ENCODE assay signal across 8 mouse cellular contexts in the genomic region with DNA sequence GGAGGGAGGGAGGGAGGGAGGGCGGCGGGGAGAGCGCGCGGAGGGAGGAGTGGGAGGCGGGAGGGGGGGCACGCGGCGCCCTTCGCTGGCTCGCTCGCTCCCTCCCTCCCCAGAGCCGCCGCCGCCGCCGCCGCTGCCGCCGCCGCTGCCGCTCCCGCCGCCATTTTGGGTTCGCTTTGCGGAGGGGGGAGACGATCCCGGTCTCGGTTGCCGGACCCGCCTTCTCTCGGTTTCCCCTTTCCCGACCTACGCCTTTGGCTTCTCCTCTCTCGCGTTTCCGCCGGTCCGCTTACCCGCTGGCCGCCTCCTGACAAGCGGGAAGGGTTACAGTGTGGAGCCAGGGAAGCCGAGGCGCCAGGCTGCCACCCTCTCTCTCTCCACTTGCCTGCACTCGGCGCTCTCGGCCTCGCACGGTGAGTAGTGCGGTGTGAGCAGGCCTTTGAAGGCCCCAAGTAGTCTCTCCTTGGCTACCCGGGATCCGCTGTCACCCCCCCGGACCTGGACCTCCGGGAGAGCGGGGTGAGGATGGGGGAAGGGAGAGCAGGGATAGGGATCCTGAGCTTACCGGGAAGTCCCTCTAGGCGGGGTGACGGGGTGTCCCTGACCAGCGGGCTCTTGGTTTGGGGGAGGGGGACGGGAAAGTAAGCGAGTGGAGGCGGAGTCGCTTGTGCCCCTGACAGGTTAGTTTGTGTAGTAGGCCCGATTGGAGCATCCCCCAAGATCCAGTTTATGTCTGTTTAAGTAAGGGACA. TPM values are rescaled to one million over a fixed set of nuclear protein-coding genes. Genes with fewer than 3 reads are reported as not detected.
DNase-seq lines count a peak whose midpoint lies in the region; ATAC-seq and TF ChIP-seq lines count a peak whose summit lies in the region.

Gene Ash1l, plus strand, starts transcription at position 47 of the 751 bp plus-strand sequence.
Gene Dap3, minus strand, starts transcription at position 606 of the 751 bp plus-strand sequence.

- DNase-seq in MEL (ENCODE audit: low read depth, low spot score) = peak; percentile 91
- peak; percentile 87 for DNase-seq in forebrain, postnatal 0 days
- DNase-seq in heart, postnatal 36 days = peak; percentile 77 to 88
- DNase-seq in layer of hippocampus, adult 2 months (ENCODE audit: low spot score in 2 of 2) = peak; percentile 46 to 69
- DNase-seq in lung, embryonic 14.5 days = peak; percentile 77
- DNase-seq in thymus, postnatal 10 days (ENCODE audit: low spot score in 2 of 2) = peak; percentile 70 to 78

- H3K4me1 ChIP-seq in MEL (ENCODE audit: control insufficient read depth in 1 of 2, insufficient read depth in 2 of 2, low read length in 2 of 2) = peaks cover 15 to 25% of the 10 kb centered on the region in 2 experiments
- H3K4me1 ChIP-seq in forebrain, postnatal 0 days (ENCODE audit: insufficient read depth) = peaks cover 25% of the 10 kb centered on the region; the same call in 1 of the 2 replicates
- peaks cover 15% of the 10 kb centered on the region; the same call in 1 of the 2 replicates for H3K4me1 ChIP-seq in lung, embryonic 14.5 days (ENCODE audit: insufficient read depth)

- peak; percentile 83 for ATAC-seq in cerebellum, adult (ENCODE audit: insufficient number of reproducible peaks, low FRiP score, low TSS enrichment)
- ATAC-seq in forebrain, postnatal 0 days = peak; percentile 87
- ATAC-seq in lung, embryonic 14.5 days (ENCODE audit: insufficient read depth) = peak; percentile 83
- ATAC-seq in neutrophil, adult 5-6 weeks (ENCODE audit: extremely low read depth, insufficient number of reproducible peaks, low FRiP score, poor library complexity, severe bottlenecking) = peak; percentile 76

- H3K9me3 ChIP-seq in MEL (replicated peaks; ENCODE audit: insufficient read depth, low read length) = no peaks in the 10 kb centered on the region
- no peaks in the 10 kb centered on the region for H3K9me3 ChIP-seq in forebrain, postnatal 0 days (ENCODE audit: low read length)
- no peaks in the 10 kb centered on the region for H3K9me3 ChIP-seq in lung, embryonic 14.5 days (ENCODE audit: low read depth, low read length)

- no peak for TF ChIP-seq RAD21 in MEL (IDR thresholded peaks at IDR 0.05; ENCODE audit: low read depth, low read length)

- intact Hi-C loops in heart, postnatal 36 days (cut with DNase I) = no loop called here

- peak within 1 kb of the TSS; percentile 95 for H3K27ac ChIP-seq in MEL (ENCODE audit: control insufficient read depth, low read depth, low read length)
- H3K27ac ChIP-seq in forebrain, postnatal 0 days (ENCODE audit: low read depth, low read length) = peak within 1 kb of the TSS; percentile 99
- H3K27ac ChIP-seq in layer of hippocampus, adult 2 months = peak within 1 kb of the TSS; percentile 99
- peak within 1 kb of the TSS; percentile 99 for H3K27ac ChIP-seq in lung, embryonic 14.5 days (ENCODE audit: low read depth)

- no peaks in the 10 kb centered on the region for H3K27me3 ChIP-seq in MEL (ENCODE audit: control insufficient read depth in 1 of 2, insufficient read depth in 2 of 2, low read length in 2 of 2)
- no peaks in the 10 kb centered on the region for H3K27me3 ChIP-seq in forebrain, postnatal 0 days (ENCODE audit: insufficient read depth, low read length)
- H3K27me3 ChIP-seq in lung, embryonic 14.5 days (ENCODE audit: insufficient read depth, low read length) = no peaks in the 10 kb centered on the region

- peak within 1 kb of the TSS; percentile 96 to 97 for H3K4me3 ChIP-seq in MEL (ENCODE audit: control insufficient read depth in 1 of 2, insufficient read depth in 1 of 2, low read depth in 2 of 2, low read length in 2 of 2)
- H3K4me3 ChIP-seq in forebrain, postnatal 0 days (ENCODE audit: low read depth, low read length) = peak within 1 kb of the TSS; percentile 84
- H3K4me3 ChIP-seq in layer of hippocampus, adult 2 months = peak within 1 kb of the TSS; percentile 84
- peak within 1 kb of the TSS; percentile 86 for H3K4me3 ChIP-seq in lung, embryonic 14.5 days (ENCODE audit: low read depth, low read length)

- 0 out of 6 replicates have a peak, but pooled peaks of 2 of the 3 experiments have one; percentile 8 to 12 for TF ChIP-seq CTCF in MEL (IDR thresholded peaks at IDR 0.05 in 2 of 3, conservative IDR thresholded peaks at IDR 0.05 in 1 of 3; ENCODE audit: control insufficient read depth in 1 of 3, insufficient read depth in 1 of 3, low read depth in 2 of 3, low read length in 3 of 3, poor library complexity in 1 of 3, severe bottlenecking in 1 of 3)
- peak; percentile 73 for TF ChIP-seq CTCF in forebrain, postnatal 0 days (IDR thresholded peaks at IDR 0.05; ENCODE audit: low read depth)
- peak; percentile 73 for TF ChIP-seq CTCF in layer of hippocampus, adult 2 months (conservative IDR thresholded peaks at IDR 0.05)
- peak; percentile 57 for TF ChIP-seq CTCF in lung, embryonic 14.5 days (IDR thresholded peaks at IDR 0.05; ENCODE audit: low read depth)

- H3K4me2 ChIP-seq in forebrain, postnatal 0 days (ENCODE audit: low read depth) = peak within 1 kb of the TSS; percentile 66
- H3K4me2 ChIP-seq in lung, embryonic 14.5 days = peak within 1 kb of the TSS; percentile 81

- WGBS in forebrain, postnatal 0 days = 4% methylated on average over 31 of the region's 64 CpGs
- WGBS in lung, embryonic 14.5 days = under 1% methylated on average over 33 of the region's 64 CpGs

- H3K36me3 ChIP-seq in MEL (ENCODE audit: control insufficient read depth in 1 of 2, insufficient read depth in 2 of 2, low read length in 2 of 2) = peaks cover 0 to 43% of the 10 kb centered on the region in 2 experiments
- no peaks in the 10 kb centered on the region for H3K36me3 ChIP-seq in forebrain, postnatal 0 days (ENCODE audit: insufficient read depth)
- no peaks in the 10 kb centered on the region for H3K36me3 ChIP-seq in lung, embryonic 14.5 days (ENCODE audit: insufficient read depth)

- H3K9ac ChIP-seq in MEL (ENCODE audit: control insufficient read depth, low read depth, low read length, poor library complexity, severe bottlenecking) = peak within 1 kb of the TSS; percentile 96
- H3K9ac ChIP-seq in forebrain, postnatal 0 days = peak within 1 kb of the TSS; percentile 93
- peak within 1 kb of the TSS; percentile 98 for H3K9ac ChIP-seq in lung, embryonic 14.5 days

- peak; percentile 41 to 76; a peak in 2 of 4 replicates for TF ChIP-seq POLR2A in MEL (IDR thresholded peaks at IDR 0.05; ENCODE audit: control insufficient read depth in 1 of 2, insufficient read depth in 1 of 2, low read depth in 1 of 2, low read length in 2 of 2, poor library complexity in 1 of 2)

- TF ChIP-seq EP300 in MEL (IDR thresholded peaks at IDR 0.05; ENCODE audit: low read depth in 1 of 2, low read length in 2 of 2) = no peak; a peak in 1 of 4 replicates

- peaks cover 84% of the 10 kb centered on the region for H3K79me2 ChIP-seq in MEL (ENCODE audit: control insufficient read depth, insufficient read depth, low read length, poor library complexity)

TF ChIP-seq in MEL, 35 proteins besides CTCF, POLR2A, EP300 and RAD21 (continues in another document):
- TF ChIP-seq MXI1 (IDR thresholded peaks at IDR 0.05; ENCODE audit: low read depth, low read length) (peak; percentile 22; the same call in 1 of the 2 replicates), GABPA (IDR thresholded peaks at IDR 0.05; ENCODE audit: low read depth, low read length) (no peak), BHLHE40 (IDR thresholded peaks at IDR 0.05; ENCODE audit: borderline replicate concordance, low read depth, low read length) (no peak), SMC3 (IDR thresholded peaks at IDR 0.05; ENCODE audit: low read depth, low read length) (no peak), HCFC1 (IDR thresholded peaks at IDR 0.05; ENCODE audit: low read depth, low read length) (peak; percentile 47), USF2 (IDR thresholded peaks at IDR 0.05; ENCODE audit: borderline replicate concordance in 1 of 2, insufficient read depth in 1 of 2, low read depth in 1 of 2, low read length in 2 of 2) (no peak), MYC (IDR thresholded peaks at IDR 0.05; ENCODE audit: low read depth, low read length) (peak; percentile 9; the same call in 1 of the 2 replicates), NRF1 (IDR thresholded peaks at IDR 0.05; ENCODE audit: insufficient read depth, low read depth, low read length, poor library complexity, severe bottlenecking) (no peak), USF1 (IDR thresholded peaks at IDR 0.05; ENCODE audit: low read depth, low read length) (no peak), ZC3H11A (IDR thresholded peaks at IDR 0.05; ENCODE audit: low read depth, low read length) (no peak), TAL1 (IDR thresholded peaks at IDR 0.05; ENCODE audit: low read length) (no peak), MAFK (IDR thresholded peaks at IDR 0.05; ENCODE audit: borderline replicate concordance, low read depth, low read length) (no peak), POLR2AphosphoS5 (IDR thresholded peaks at IDR 0.05; ENCODE audit: borderline replicate concordance, low read depth, low read length) (no peak), GATA1 (IDR thresholded peaks at IDR 0.05; ENCODE audit: low read depth, low read length) (no peak), MAZ (IDR thresholded peaks at IDR 0.05; ENCODE audit: low read depth, low read length) (peak; percentile 15), E2F4 (IDR thresholded peaks at IDR 0.05; ENCODE audit: borderline replicate concordance, low read depth, low read length) (no peak), ZNF384 (IDR thresholded peaks at IDR 0.05; ENCODE audit: low read depth, low read length) (no peak), CHD2 (IDR thresholded peaks at IDR 0.05; ENCODE audit: low read length) (no peak)

RNA-seq across cellular contexts. Expression of gene Ash1l, which starts in this region (rescaled TPM):
- 9.6 and 10.3 TPM in 2 replicates for total RNA-seq in MEL (2012; rRNA removed)
- 10 to 100 TPM; 12.8 to 22.2 TPM for polyA plus RNA-seq in MEL (2012; ENCODE audit: insufficient read depth in 1 of 2, insufficient read length in 2 of 2, low read depth in 1 of 2, low replicate concordance in 2 of 2, missing spikeins in 1 of 2)
- total RNA-seq in forebrain, postnatal 0 days (2014; rRNA removed) = 25.9 and 28.9 TPM in 2 replicates
- 6.8 and 12.8 TPM in 2 replicates for polyA plus RNA-seq in forebrain, postnatal 0 days (2015; fragmentation: Nextera tagmentation; extraction: Ambion mirVana)
- total RNA-seq in heart, postnatal 36 days (2021) = 10 to 100 TPM; 37.7 to 39.9 TPM
- 10 to 100 TPM; 88.9 to 94.5 TPM for total RNA-seq in layer of hippocampus, adult 2 months (2021)
- 22.9 and 23.1 TPM in 2 replicates for polyA plus RNA-seq in lung, embryonic 14.5 days (2014; fragmentation: Nextera tagmentation; extraction: Ambion mirVana)
- total RNA-seq in neutrophil, adult 5-6 weeks (2017) = 100 and 110 TPM in 2 replicates

RNA-seq across cellular contexts. Expression of gene Dap3, which starts in this region (rescaled TPM):
- total RNA-seq in MEL (2012; rRNA removed) = 192 and 247 TPM in 2 replicates
- polyA plus RNA-seq in MEL (2012; ENCODE audit: insufficient read depth in 1 of 2, insufficient read length in 2 of 2, low read depth in 1 of 2, low replicate concordance in 2 of 2, missing spikeins in 1 of 2) = 100 to 1,000 TPM in 1 of 2 experiments, not detected in 1; 293 TPM
- total RNA-seq in forebrain, postnatal 0 days (2014; rRNA removed) = 76.2 and 83.0 TPM in 2 replicates
- polyA plus RNA-seq in forebrain, postnatal 0 days (2015; fragmentation: Nextera tagmentation; extraction: Ambion mirVana) = 127 and 141 TPM in 2 replicates
- 100 to 1,000 TPM; 128 to 152 TPM for total RNA-seq in heart, postnatal 36 days (2021)
- 100 to 1,000 TPM; 107 to 108 TPM for total RNA-seq in layer of hippocampus, adult 2 months (2021)
- 126 and 139 TPM in 2 replicates for polyA plus RNA-seq in lung, embryonic 14.5 days (2014; fragmentation: Nextera tagmentation; extraction: Ambion mirVana)
- total RNA-seq in neutrophil, adult 5-6 weeks (2017) = 43.1 and 54.6 TPM in 2 replicates

Comparison
In these comparisons a context has a peak if more than half of its experiments do, and no peak if none do; other contexts are left out.
1. Peak in every context shown above with its lines: DNase-seq, ATAC-seq, H3K4me3 ChIP-seq and H3K27ac ChIP-seq.
2. CTCF ChIP-seq: peak in every context shown above with its lines; median percentile 73 in forebrain, postnatal 0 days; 73 in layer of hippocampus, adult 2 months; 57 in lung, embryonic 14.5 days; 10 in MEL.